Mouse (Mus musculus): ENCODE measurements around the gene Dcaf7. TPM values are rescaled to one million over a fixed set of nuclear protein-coding genes. Genes with fewer than 3 reads are reported as not detected.

Dcaf7 gene
- total and polyA plus RNA-seq, 3 experiments = 71.5 to 93.4 (median 79.5) TPM

DNA sequence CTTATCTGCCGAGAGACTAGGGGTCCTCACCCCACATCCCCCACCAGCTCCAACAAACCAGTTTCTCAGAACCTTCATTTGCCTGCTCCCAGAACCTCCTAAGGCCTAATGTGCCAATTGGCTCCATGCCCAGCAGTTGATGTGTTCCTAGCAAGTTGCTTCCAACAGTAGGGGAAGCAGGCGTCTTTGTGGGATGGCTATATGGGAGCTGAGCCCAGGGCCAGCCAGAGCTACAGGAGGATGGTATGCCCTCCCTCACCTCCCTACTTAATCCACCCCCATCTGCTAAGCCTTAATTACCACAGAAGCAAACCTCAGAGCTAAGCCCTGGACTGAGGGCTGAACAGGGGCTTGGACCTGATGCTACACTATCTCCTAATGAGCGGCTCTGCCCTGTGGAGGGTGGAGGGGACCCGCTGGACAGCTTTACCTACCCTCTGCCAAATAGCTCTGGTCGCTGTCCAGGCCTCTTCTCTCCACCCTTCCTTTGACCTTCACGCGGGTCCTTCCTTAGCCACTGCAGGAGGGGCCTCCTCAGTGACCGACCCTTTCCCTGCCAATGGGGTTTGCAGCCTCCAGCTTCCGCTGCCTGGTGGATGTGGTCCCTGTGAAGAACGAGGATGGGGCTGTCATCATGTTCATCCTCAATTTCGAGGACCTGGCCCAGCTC lies 23.0 kb upstream of the Dcaf7 start:
- no peaks in the 10 kb centered on the region for H3K4me1 ChIP-seq (ENCODE audit: control insufficient read depth in 1 of 2, insufficient read depth in 2 of 2)
- no peak overlapping the region for H3K9ac ChIP-seq (ENCODE audit: insufficient read depth, low read depth)
- H3K27ac ChIP-seq (ENCODE audit: insufficient read depth, low read depth) = no peak overlapping the region
- H3K4me3 ChIP-seq (replicated peaks in 1 of 3; ENCODE audit: low read depth in 2 of 3, low read length in 2 of 3, poor library complexity in 1 of 3) = no peak overlapping the region
- in situ Hi-C loops (cut with MboI; ENCODE audit: low pct_ligation_motif_present, low pct_unique_long_range_greater_than_20kb, low sequenced_read_pairs) = no loop called here
- no peaks in the 10 kb centered on the region for H3K9me3 ChIP-seq (replicated peaks; ENCODE audit: low read length)
- DNase-seq (ENCODE audit: extremely low read depth) = no peak
- no peaks in the 10 kb centered on the region for H3K36me3 ChIP-seq (replicated peaks in 1 of 2; ENCODE audit: control insufficient read depth in 1 of 2, insufficient read depth in 1 of 2, low read length in 1 of 2)
- H3K79me2 ChIP-seq (replicated peaks; ENCODE audit: control insufficient read depth, extremely low read depth, insufficient read depth, poor library complexity, severe bottlenecking) = no peaks in the 10 kb centered on the region
- dilution Hi-C loops (cut with MboI; ENCODE audit: extremely low pct_ligation_motif_present, extremely low pct_unique_long_range_greater_than_20kb, low sequenced_read_pairs) = no loop called here
- H3K27me3 ChIP-seq (replicated peaks) = peaks cover 98% of the 10 kb centered on the region
- TF ChIP-seq ZKSCAN1 (IDR thresholded peaks at IDR 0.05; ENCODE audit: borderline replicate concordance, low read depth, low read length) (no peak), MEF2A (IDR thresholded peaks at IDR 0.05; ENCODE audit: borderline replicate concordance, low read depth, low read length) (no peak), MYC (IDR thresholded peaks at IDR 0.05; ENCODE audit: low read depth, low read length) (no peak), IRF4 (IDR thresholded peaks at IDR 0.05; ENCODE audit: low read depth, low read length) (no peak), EP300 (IDR thresholded peaks at IDR 0.05; ENCODE audit: low read length) (no peak), RAD21 (IDR thresholded peaks at IDR 0.05; ENCODE audit: low read depth, low read length) (no peak), MAZ (IDR thresholded peaks at IDR 0.05; ENCODE audit: low read depth, low read length) (no peak), BHLHE40 (IDR thresholded peaks at IDR 0.05; ENCODE audit: low read depth, low read length) (no peak), ELF1 (IDR thresholded peaks at IDR 0.05; ENCODE audit: low read depth, low read length) (no peak), CTCF (conservative IDR thresholded peaks at IDR 0.05 in 1 of 2, IDR thresholded peaks at IDR 0.05 in 1 of 2; ENCODE audit: low read depth in 2 of 2, low read length in 2 of 2) (no peak), ZC3H11A (IDR thresholded peaks at IDR 0.05; ENCODE audit: low read depth, low read length) (no peak), MAFK (IDR thresholded peaks at IDR 0.05; ENCODE audit: insufficient replicate concordance, low read length) (no peak)
- no peak overlapping the region for H3K4me2 ChIP-seq (ENCODE audit: insufficient read depth, low read depth, poor library complexity, severe bottlenecking)

- Histone ChIP-seq H3K4me2 (ENCODE audit: insufficient read depth, low read depth, poor library complexity, severe bottlenecking) (no peak overlapping the region), H3K4me1 (ENCODE audit: control insufficient read depth in 1 of 2, insufficient read depth in 2 of 2) (peaks cover 6% of the 10 kb centered on the region in 2 experiments; a peak in 2 of 4 replicates), H3K27me3 (replicated peaks) (peaks cover 97% of the 10 kb centered on the region), H3K79me2 (replicated peaks; ENCODE audit: control insufficient read depth, extremely low read depth, insufficient read depth, poor library complexity, severe bottlenecking) (no peaks in the 10 kb centered on the region), H3K27ac (ENCODE audit: insufficient read depth, low read depth) (no peak overlapping the region), H3K36me3 (replicated peaks in 1 of 2; ENCODE audit: control insufficient read depth in 1 of 2, insufficient read depth in 1 of 2, low read length in 1 of 2) (no peaks in the 10 kb centered on the region), H3K9me3 (replicated peaks; ENCODE audit: low read length) (no peaks in the 10 kb centered on the region), H3K9ac (ENCODE audit: insufficient read depth, low read depth) (no peak overlapping the region), H3K4me3 (replicated peaks in 1 of 3; ENCODE audit: low read depth in 2 of 3, low read length in 2 of 3, poor library complexity in 1 of 3) (no peak overlapping the region)
- in situ Hi-C loops (cut with MboI; ENCODE audit: low pct_ligation_motif_present, low pct_unique_long_range_greater_than_20kb, low sequenced_read_pairs) = no loop called here
- no peak for TF ChIP-seq ZC3H11A (IDR thresholded peaks at IDR 0.05; ENCODE audit: low read depth, low read length)
- TF ChIP-seq MYC (IDR thresholded peaks at IDR 0.05; ENCODE audit: low read depth, low read length) = no peak
- no peak for TF ChIP-seq CTCF (conservative IDR thresholded peaks at IDR 0.05 in 1 of 2, IDR thresholded peaks at IDR 0.05 in 1 of 2; ENCODE audit: low read depth in 2 of 2, low read length in 2 of 2)
- TF ChIP-seq E2F4 (IDR thresholded peaks at IDR 0.05; ENCODE audit: insufficient replicate concordance, low read depth, low read length) = no peak
- dilution Hi-C loops (cut with MboI; ENCODE audit: extremely low pct_ligation_motif_present, extremely low pct_unique_long_range_greater_than_20kb, low sequenced_read_pairs) = no loop called here
- no peak for DNase-seq (ENCODE audit: extremely low read depth)
Measured at GRCm38 (mm10) chr11:106016440-106016839, 20.2 kb upstream of the Dcaf7 start.

All from CH12.LX (cell line).